Mouse (Mus musculus) frontal cortex, postnatal 10 days (tissue): ENCODE results near the gene Gar1.

Experiments used
- DNase-seq, 2 experiments: peaks; one replicate each; pipeline ENCODE4 v3.0.0; 2022; ENCODE audit warnings: low spot score in 2 of 2, mixed read lengths in 1 of 2

Gene Gar1

GRCm38 (mm10) chr3:129803765-129804164 lies 27.4 kb downstream of the Gar1 start, which contains the start of gene Lrit3:
Gene Lrit3, minus strand, starts transcription at chr3:129804030.
- DNase-seq: no peak

DNA sequence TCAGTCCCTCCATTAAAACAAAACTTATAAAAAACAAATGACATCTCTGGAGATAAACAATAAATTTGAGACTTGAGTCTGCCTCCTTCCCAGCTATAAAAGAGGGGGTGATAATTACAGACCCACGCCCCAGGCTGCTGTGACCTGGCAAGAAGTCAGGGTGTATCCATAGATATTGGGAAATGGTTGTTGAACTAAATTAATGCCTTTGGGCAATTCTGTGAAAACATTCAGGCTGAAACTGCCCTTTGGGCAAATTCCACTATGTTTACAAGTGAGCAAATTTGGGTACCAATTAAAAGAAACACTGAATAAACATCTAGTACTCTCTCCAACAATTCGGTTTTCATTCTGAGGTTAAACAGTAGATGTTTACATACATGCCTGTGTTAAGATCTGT lies 32.2 kb downstream of the Gar1 start:
- DNase-seq: no peak

DNA sequence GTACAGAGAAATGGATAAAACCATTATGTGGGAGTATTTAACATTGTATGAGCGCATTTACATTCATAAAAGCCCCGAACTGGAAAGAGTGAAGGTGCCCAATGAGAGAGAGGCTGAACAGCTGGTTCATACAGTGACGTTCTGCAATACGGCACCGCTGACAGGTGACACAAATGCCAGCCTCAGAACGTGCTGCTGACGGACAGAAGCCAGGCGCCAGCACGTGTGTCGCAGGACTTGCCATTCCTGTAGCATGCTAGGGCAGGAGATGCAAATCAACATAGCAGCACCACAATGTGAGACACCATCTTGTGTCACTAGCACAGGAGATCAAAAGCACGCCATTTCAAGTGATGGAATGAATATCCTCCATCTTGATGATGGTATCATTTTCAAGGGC lies 32.6 kb downstream of the Gar1 start:
- DNase-seq: no peak

DNA sequence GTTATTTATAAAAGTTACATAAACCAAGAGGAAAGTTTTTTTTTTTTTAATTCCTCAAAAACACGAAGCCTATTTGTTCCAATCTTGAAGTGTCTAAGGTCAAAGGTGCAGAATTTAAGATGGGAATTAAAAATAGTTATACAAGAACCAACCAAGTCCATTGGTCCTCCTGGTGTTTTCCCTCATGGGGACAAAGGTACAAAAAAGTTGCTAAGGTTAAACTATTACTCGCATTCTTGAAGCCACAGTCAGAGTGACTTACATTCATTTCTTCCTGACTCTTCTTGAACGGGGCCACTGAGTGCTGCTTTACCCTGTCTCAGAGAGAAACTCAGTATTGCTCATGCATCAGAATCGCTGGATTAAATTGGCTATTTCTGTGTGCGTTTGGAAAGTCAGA lies 33.9 kb downstream of the Gar1 start:
- no peak for DNase-seq

GRCm38 (mm10) chr3:129793801-129794200 lies 37.4 kb downstream of the Gar1 start:
- DNase-seq: no peak

DNA sequence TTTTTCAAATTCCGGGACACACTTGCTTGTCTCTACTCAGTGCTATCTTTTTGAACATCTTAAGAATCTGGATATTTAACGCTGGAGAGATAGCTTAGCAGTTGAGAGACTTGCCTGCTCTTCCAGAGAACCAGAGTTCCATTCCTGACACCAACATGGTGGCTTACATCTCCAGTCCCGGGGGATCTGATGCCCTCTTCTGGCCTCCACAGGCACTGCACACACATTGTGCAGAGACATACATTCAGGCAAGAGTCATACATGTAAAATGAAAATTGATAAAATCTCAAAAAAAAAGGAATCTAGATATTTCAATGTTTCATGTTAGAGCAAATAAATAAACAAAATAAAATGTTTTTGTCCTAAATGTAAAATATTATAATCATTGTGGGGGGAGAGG lies 48.5 kb downstream of the Gar1 start:
- no peak for DNase-seq

GRCm38 (mm10) chr3:129781435-129781834 lies 49.8 kb downstream of the Gar1 start:
- no peak for DNase-seq
